Mouse (Mus musculus): ENCODE measurements at regions not wholly inside any gene's neighbourhood (a gene's known extent, or its start where the extent isn't known, plus 50 kb on each side); places are given as distances from the start of the nearest gene placed in this dataset.

DNA sequence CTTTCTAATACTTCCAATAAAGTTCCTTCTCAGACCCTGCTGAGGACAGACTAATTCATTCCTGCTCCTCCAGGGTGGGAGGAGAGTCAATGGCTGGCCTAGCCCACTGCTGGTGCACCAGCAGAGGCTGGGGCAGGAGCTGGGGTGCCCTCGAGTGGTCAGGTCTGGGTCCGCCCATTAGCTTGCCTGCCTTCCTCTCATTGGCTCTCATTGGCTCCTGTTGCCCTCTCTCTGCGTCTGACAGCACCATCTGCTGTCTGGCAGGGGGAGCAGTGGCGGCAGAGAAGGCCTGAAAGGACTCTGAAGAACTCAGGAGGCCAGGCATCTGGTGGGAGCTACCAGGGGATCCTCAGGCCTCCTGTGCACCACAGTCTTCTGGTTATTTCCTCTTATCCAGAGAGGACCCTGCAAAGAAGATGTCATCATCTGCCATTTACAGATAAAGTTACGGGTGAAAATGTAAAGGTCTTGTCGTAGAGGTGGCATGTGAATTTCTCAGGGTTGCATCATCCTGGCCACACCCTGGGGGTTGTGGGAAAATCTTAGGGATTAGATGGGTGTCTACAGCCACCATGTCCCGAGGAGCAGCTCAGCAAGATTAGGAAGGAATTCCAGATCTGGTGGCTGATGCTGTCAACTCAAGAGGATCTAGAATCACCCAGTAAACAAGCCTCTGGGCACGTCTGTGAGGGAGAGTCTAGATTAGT is 66.6 kb upstream of the Gli2 start:
- DNase-seq, result peak; percentile 14 to 20

- DNase-seq, result no peak
Measured at GRCm38 (mm10) chr1:119115106-119115674, 61.8 kb upstream of the Gli2 start.

DNA sequence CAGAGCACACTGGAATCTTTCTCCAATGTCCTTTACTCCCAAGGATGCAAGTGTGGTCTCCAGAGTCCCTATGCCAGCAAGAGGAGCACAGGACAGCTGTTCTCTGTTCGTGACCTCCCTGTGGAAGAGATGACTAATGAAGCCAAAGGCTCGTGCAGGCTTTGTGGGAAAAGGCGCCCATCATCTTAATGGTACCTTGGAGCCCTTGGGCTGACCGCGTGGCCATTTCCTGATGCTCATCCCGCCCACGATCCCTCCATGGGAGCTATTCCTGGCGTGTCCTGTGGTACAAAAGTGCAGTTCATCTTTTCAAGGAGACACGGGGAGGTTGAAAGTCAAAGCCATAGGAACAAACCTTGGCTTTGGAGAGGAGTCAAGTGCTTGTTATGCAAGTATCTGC is 55.2 kb upstream of the Gli2 start:
- DNase-seq, result no peak

DNA sequence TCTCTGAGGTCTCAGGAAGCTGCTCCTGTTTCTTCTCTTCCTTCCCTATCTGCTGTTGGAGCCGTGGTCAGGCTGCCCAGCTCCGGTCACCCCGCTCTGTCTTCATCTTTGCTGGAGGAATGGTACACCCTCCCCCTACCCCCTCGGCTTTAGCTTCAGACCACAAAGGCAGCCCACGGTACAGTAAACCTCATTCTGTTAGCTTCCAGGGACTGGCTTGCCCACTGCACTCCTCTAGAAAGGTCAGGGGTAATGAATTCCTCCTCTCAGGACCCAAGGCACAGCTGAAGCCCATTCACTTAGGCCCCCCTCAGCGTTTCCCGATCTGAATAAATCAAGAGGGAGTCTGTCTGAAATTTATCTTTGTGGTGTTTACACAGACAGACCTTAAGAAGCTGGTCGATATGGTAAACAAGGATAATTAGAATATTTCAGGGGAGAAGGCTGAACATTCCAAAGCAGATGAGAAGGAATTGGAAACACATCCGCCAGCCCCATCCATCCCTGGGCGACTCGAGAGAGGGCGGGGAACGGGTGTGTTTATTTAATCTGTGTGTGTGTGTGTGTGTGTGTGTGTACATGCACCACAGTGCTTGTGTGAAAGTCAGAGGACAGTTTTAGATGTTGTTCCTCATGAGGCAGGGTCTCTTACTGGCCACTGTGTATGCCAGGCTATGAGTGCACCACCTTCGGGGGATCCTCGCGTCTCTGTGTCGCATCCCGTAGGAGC is 53.0 kb upstream of the Gli2 start:
- DNase-seq, result no peak
